Mouse (Mus musculus): ENCODE results near the gene Bri3.

- TF ChIP-seq CTCF (IDR thresholded peaks at IDR 0.05 in 2 of 3, conservative IDR thresholded peaks at IDR 0.05 in 1 of 3; ENCODE audit: control insufficient read depth in 1 of 3, insufficient read depth in 1 of 3, low read depth in 2 of 3, low read length in 3 of 3, poor library complexity in 1 of 3, severe bottlenecking in 1 of 3), result no peak
- no peak for TF ChIP-seq POLR2AphosphoS5 (IDR thresholded peaks at IDR 0.05; ENCODE audit: borderline replicate concordance, low read depth, low read length)
- no peak for TF ChIP-seq POLR2AphosphoS2 (IDR thresholded peaks at IDR 0.05; ENCODE audit: low read length)
- TF ChIP-seq KAT2A (conservative IDR thresholded peaks at IDR 0.05; ENCODE audit: low read depth, low read length), result no peak
- TF ChIP-seq MAX (IDR thresholded peaks at IDR 0.05; ENCODE audit: low read length), result no peak
- no peak for TF ChIP-seq GATA1 (IDR thresholded peaks at IDR 0.05; ENCODE audit: low read depth, low read length)
- TF ChIP-seq ZMIZ1 (IDR thresholded peaks at IDR 0.05; ENCODE audit: low read depth, low read length), result no peak
- TF ChIP-seq CHD2 (IDR thresholded peaks at IDR 0.05; ENCODE audit: low read length), result no peak
- TF ChIP-seq POLR2A (IDR thresholded peaks at IDR 0.05; ENCODE audit: control insufficient read depth in 1 of 2, insufficient read depth in 1 of 2, low read depth in 1 of 2, low read length in 2 of 2, poor library complexity in 1 of 2), result 0 out of 4 replicates have a peak, but pooled peaks of 1 of the 2 experiments have one; percentile 25
- TF ChIP-seq E2F4 (IDR thresholded peaks at IDR 0.05; ENCODE audit: borderline replicate concordance, low read depth, low read length), result no peak
- TF ChIP-seq ELF1 (IDR thresholded peaks at IDR 0.05; ENCODE audit: low read depth, low read length), result 0 out of 2 replicates have a peak, but pooled peaks have one; percentile 14
- TF ChIP-seq ZNF384 (IDR thresholded peaks at IDR 0.05; ENCODE audit: low read depth, low read length), result no peak
- no peak for TF ChIP-seq EP300 (IDR thresholded peaks at IDR 0.05; ENCODE audit: low read depth in 1 of 2, low read length in 2 of 2)
- no peak for TF ChIP-seq JUND (IDR thresholded peaks at IDR 0.05; ENCODE audit: low read depth, low read length)
These were observed 10.0 kb downstream of the Bri3 start for GRCm38 (mm10) chr5:144254122-144254810.
